Mouse (Mus musculus) frontal cortex, postnatal 36 days (tissue): ENCODE measurements around the gene Espl1.
"Not testable (repeated sequence)": the region's sequence is repeated elsewhere in the genome, so short reads cannot be mapped to it uniquely, and the experiment has no call there.

Experiments used
- DNase-seq, 2 experiments: peaks; one replicate each; pipeline ENCODE4 v3.0.0; 2022; ENCODE audit warnings: low spot score in 2 of 2

Gene Espl1

DNA sequence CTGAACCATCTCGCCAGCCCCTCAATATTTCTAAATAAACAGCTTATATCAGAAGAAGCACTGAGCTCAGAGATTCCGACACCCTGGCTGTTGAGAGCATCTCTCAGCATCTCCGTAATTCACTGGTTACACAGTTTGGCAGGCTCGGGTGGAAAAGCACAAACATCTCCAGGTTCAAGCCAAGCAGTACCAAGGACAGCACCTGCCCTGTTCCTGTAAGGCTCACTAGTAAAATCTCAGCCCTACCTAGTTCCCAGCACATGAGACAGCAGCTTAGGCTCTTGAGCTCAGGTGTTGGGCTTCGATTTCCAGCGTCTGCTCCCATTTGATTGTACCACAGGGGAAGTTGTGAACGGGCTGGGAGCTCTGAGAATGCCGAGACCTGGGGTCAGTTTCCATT is 39.2 kb downstream of the Espl1 start:
- DNase-seq, result no peak

DNA sequence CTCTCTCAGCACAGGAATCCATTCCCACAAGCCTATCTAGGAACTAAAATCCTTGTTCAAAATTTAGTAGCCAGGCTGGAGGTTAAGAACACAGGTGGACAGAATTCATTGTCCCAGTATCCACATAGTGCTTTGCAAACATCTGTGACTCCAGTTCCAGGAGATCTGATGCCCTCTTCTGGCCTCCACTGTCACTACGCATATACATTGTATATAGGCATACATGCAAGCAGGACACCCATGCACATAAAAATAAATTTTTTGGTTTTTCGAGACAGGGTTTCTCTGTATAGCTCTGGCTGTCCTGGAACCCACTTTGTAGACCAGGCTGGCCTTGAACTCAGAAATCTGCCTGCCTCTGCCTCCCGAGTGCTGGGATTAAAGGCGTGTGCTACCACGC is 39.9 kb downstream of the Espl1 start:
- not testable (repeated sequence) for DNase-seq

- no peak for DNase-seq
These were observed 40.9 kb downstream of the Espl1 start for GRCm38 (mm10) chr15:102336946-102337345.

GRCm38 (mm10) chr15:102339612-102340011 is 43.5 kb downstream of the Espl1 start:
- no peak for DNase-seq

DNA sequence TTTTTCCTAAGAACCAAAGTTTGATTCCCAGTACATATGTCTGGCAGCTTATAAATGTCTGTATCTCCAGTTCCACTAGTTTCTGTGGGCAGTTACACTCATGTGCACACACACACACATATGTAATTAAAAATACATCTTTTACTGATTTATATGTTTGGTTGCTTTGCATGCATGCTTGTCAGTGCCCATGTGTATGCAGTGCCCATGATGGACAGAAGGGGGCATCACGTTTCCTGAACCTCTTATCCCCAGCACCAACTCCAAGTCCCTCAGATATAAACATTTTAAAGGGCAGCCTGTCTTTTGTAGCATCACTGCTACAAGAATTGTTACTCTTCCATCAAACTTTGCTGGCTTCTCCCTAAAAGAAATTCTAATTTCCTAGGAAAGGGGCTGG is 45.5 kb downstream of the Espl1 start:
- DNase-seq, result peak in 1 of 2 experiments; percentile 36

DNA sequence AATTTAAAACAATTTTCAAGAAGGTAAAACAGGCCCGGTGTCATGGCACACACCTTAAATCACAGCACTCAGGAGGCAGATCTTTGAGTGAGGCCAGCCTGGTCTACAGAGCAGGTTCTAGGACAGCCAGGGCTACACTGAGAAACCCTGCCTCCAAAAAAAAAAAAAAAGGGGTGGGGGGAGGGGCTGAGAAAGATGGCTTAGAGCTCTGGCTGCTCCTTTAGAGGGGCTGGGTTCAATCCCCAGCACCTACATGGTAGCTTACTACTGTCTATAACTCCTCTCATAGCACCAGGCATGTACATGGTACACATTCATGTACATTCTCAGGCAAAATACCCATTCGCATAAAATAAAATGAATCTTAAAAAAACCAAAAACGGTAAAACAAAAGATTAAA is 48.4 kb downstream of the Espl1 start:
- no peak for DNase-seq

GRCm38 (mm10) chr15:102346444-102346843 is 50.4 kb downstream of the Espl1 start:
- DNase-seq, result no peak

DNA sequence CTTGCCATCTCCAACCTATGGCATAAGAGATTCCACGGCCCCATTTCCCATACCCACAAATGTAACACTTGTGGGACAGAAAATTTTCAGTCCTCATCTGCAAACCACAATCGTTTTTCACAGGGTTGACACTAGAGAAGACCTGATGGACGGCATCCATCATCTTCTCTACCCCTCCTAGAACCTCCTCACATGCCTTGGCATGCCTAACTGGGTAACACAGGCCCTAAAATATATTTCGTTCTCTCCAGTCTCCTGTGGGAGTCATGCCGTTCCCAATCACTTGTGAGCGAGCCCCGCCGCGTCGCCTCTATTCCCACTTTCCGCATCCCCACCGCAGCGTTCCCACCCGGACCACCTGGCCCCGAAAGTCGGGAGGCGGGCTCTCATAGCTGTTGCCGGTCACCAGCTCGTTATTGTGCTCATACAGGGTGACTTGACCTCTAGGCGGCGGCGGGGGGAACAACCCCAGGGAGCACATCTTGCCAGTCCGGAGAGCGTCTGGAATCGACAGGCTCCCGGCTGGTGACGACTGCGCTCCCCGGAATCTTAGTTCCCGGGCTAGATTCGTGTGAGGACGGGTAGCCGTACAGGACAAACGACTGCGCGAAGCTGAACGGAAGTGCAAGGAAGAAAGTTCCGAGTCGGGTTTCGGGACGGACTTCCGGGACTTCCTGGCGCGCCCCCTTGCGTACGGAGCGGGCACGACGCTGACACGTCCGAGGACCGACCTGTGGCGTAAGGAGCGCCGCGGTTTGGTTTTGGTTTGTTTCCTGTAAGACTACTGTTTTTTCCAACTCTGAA is 54.3 kb downstream of the Espl1 start, which contains the start of gene Aaas:
Aaas (minus strand) TSS at position 634 of the 804 bp plus-strand sequence.
- peak; percentile 93 to 96 for DNase-seq

DNA sequence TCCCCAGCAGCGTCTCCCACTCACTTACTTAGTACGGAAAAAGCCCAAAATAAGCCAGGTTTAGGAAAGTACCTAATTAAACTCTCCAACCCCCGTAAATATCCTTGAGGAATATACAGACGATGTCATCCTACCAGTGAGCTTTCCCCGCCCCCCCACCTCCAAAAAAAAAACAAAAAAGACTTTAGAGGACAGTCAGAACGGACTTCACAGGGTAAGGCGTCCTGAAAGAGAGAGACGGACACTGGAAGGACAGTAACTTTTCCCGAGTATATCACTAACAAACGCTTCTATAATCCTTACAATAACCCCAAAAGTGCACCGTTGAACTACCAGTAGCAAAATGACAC is 54.9 kb downstream of the Espl1 start:
- no peak for DNase-seq

- no peak for DNase-seq
These were observed 56.1 kb downstream of the Espl1 start for GRCm38 (mm10) chr15:102352177-102352576.

GRCm38 (mm10) chr15:102353986-102354385 is 57.9 kb downstream of the Espl1 start:
- no peak for DNase-seq

DNA sequence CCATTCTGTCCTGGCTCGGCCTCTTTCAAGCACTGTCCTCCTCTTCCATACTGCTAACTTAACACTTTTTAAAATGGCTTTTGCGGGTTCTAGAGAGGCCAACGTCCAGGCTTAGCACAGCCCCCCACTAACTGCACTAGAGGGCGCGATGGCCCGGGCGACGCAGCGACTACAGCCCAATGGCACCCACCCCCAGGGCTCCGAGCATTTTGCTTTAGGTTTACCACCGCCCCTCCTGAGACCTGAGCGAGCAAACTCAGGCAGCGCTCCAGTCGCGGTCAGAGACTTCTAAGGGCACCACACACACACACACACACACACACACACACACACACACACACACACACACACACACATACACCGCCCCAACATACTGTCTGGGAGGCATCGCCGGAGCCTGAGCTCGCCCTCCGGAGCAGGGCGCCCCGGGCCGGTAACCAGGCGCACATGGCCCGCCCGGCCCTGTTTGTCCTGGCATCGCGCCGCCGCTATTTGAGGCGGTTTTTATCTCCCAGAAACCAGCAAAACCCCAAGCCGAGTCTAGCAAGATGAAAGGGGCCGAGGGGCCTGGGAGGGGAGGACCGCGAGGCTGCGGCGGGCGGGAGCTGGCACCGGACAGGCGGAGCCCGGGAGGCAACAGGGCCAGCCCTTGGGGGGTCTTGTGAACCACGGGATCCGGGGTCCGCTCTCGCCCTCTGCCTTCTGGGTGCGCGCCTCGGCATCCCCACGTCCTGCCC is 59.2 kb downstream of the Espl1 start:
- peak in 1 of 2 experiments; percentile 17 for DNase-seq

GRCm38 (mm10) chr15:102355871-102356441 is 59.9 kb downstream of the Espl1 start:
- peak in 1 of 2 experiments; percentile 24 for DNase-seq

DNA sequence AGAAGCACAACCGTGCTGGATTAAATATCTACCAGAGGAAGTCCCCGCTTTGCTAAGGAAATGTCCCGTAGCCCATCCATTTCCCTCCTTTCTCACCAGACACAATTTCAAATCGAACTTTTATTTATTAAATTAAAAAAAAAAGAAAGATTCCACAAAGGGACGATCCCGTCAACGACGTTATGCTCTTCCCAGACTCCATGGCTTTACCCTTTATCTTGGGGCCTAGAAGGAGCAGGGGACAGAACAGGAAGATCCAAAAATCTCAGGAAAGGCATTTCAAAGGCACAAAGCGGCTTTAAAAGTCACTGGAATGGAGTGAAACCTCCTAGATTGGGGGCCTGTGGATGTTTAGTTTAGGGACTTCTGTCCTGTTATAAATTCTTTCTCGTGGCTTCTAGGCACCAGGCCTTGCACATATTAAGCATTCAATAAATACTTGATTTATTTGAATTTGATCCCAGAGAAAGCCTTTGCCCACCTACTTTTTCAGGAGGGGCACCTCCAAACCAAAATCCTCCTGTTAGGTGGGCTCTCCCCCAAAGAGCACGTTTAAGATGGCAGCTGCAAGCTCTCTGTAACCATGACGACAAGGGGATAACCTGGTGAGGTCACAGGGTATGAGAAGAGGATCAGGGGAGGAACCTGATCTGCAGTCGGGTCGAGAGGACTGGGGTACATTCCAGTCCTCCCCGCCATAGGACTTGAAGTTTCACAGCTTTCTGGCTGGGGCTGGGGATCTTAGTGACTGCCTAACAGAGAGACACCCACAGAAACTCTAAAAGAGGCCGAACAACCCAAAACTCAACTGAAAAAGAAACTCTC is 60.6 kb downstream of the Espl1 start:
- DNase-seq, result no peak

GRCm38 (mm10) chr15:102358126-102358525 is 62.1 kb downstream of the Espl1 start:
- DNase-seq, result no peak

DNA sequence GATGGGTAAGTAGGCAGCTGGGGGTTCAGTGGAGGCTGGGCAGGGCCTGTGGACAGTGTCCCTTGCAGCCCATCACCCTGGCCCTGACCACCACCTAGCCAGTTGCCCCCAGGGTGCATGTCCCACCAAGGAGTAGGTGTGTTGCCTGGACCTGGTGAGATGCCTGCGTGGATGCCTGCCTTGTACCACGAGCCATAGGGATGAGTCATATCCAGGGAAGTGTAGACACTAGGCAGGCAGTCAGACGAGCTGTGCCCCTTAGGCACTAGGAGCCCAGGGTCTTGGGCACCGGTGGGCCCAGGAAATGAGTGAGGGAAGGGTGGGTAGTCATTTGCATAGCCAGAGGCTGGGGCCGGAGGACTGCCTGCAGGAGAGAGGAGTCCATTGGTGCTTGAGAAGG is 62.8 kb downstream of the Espl1 start:
- DNase-seq, result no peak

GRCm38 (mm10) chr15:102362648-102363047 is 66.6 kb downstream of the Espl1 start:
- no peak for DNase-seq

DNA sequence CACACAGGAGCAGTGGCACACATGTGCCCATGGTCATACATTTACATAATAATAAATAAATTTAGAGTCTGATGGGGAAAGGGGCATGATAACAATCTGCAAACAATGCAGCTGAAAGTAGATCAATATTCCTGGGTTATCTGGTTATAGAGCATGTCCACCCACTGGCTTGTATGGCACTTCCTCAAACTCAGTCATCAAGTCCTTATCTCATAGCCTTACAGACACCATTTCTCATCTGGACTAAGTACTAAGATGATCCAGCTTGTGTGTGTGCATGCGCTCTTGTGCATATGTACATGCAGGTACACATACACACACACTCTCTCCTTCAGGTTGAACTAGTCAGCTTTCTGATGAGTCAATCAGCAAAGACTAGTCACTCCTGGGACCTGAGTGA is 68.6 kb downstream of the Espl1 start:
- DNase-seq, result no peak

DNA sequence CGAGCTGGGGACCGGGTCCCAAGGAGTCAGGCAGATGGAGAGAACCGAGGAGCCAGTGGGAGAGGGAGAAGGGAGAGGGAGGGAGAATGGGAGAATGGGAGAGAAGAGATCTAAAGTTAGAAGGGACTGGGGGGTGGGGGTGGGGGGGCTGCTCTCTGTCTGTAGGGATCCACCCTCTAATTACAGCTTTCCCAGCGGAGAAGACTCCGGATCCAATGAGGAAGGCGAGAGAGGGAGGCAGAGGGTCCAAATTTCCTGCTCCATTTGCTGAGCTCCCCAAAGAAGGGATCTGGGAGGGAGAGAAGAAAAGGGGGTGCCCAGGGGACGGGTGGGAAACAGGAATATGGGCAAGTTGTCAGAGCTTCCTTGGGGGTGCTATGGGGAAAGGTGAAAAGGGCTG is 70.2 kb downstream of the Espl1 start:
- no peak for DNase-seq

DNA sequence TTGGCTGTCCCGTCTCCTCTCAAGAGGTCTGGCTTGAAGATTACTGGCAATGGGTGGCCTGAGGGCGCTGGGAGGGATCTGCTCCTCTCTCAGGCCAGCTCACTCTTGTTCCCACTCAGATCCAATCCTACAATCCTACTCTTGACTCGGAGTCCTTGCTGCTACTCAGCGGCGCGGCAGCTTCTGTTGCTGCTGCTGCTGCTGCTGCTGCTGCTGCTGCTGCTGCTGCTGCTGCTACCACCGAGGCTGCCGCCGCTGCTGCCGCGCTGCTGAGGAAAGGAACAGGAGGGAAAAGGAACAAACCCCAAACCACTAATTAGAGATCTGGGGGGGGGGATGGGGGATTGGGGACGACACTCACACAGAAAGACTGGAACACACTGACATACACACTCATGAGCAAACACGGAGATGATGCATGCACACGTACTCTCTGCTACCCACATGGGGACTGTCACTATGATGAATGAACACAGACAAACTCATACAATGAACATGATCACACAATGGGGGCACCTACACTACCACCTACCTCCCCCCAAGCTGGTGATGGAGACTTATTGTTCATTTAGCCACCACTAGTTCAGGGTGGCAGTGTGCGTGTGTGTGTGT is 70.8 kb downstream of the Espl1 start, which contains the start of gene Sp7:
Sp7 (minus strand) TSS at position 450 of the 612 bp plus-strand sequence.
- no peak for DNase-seq

- DNase-seq, result no peak
These were observed 73.9 kb downstream of the Espl1 start for GRCm38 (mm10) chr15:102369972-102370371.
